Mouse (Mus musculus): ENCODE results near the gene Bmp3. TPM values are rescaled to one million over a fixed set of nuclear protein-coding genes. Genes with fewer than 3 reads are reported as not detected.

Bmp3 gene
- polyA plus RNA-seq, 1 experiment from 2014 or later = 0.12 TPM

Other genes with a start within 250 kb of the Bmp3 start
- 0.21 and 0.62 TPM in 2 replicates for gene Prkg2, start 182.9 kb downstream of the Bmp3 start, polyA plus RNA-seq (2014; fragmentation: Nextera tagmentation; extraction: Ambion mirVana)